Mouse (Mus musculus): ENCODE measurements around the gene Lancl2.

DNA sequence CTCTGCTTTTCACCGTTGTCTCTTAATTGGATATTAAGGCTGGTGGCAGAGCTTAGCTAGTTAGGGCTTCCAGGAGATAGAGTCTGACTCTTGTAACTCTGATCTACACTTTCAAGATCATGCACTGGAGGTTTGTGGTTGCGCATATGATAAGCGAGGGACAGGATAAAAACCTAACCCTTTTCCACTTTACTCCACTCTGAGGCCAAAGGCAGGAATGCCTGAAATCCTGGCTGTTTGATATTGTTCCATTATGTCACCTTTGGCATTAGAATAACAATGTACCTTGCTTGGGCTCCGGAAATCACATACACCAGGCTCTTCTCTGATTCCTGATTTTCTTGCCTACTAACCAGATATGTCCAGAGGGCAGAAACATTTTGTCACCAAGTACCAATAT, 654 bp upstream of the Lancl2 start:
- TF ChIP-seq CTCF (conservative IDR thresholded peaks at IDR 0.05; ENCODE audit: insufficient read depth, insufficient read length, low read depth, low read length) (no peak), POLR2A (IDR thresholded peaks at IDR 0.05; ENCODE audit: low read depth, low read length) (no peak)

All from kidney, adult 2 months (tissue).